Mouse (Mus musculus) liver, embryonic 13.5 days (tissue): ENCODE measurements around the gene Vps51. TPM values are rescaled to one million over a fixed set of nuclear protein-coding genes. Genes with fewer than 3 reads are reported as not detected.
"Not testable (repeated sequence)": the region's sequence is repeated elsewhere in the genome, so short reads cannot be mapped to it uniquely, and the experiment has no call there.

Experiments
- ATAC-seq: fragments of 200-750 bp; cut with Nextera tagmentation; 2 replicates; pipeline ENCODE4 v1.8.0; 2017; ENCODE audit warnings: low read depth, mild to moderate bottlenecking, moderate number of reproducible peaks, moderate library complexity
- DNase-seq: peaks from one replicate; pipeline ENCODE4 v3.0.0; 2022
- H3K27ac ChIP-seq: fragments of 300-500 bp; sonication (generic); 2 replicates; pipeline ENCODE4 v1.5.1; 2015; ENCODE audit warnings: moderate library complexity, mild to moderate bottlenecking, inconsistent platforms
- H3K27me3 ChIP-seq: fragments of 300-500 bp; sonication (generic); 2 replicates; pipeline ENCODE4 v1.6.1; 2015; ENCODE audit warnings: mild to moderate bottlenecking, inconsistent platforms
- H3K36me3 ChIP-seq: fragments of 300-500 bp; sonication (generic); 2 replicates; pipeline ENCODE4 v1.6.1; 2015; ENCODE audit warnings: mild to moderate bottlenecking, inconsistent platforms
- H3K4me1 ChIP-seq: fragments of 300-500 bp; sonication (generic); replicated peaks from 2 replicates; pipeline ENCODE4 v1.6.1; 2015; ENCODE audit warnings: inconsistent platforms
- H3K4me2 ChIP-seq: fragments of 300-500 bp; sonication (generic); 2 replicates; pipeline ENCODE4 v1.6.1; 2015; ENCODE audit warnings: inconsistent platforms, mild to moderate bottlenecking, moderate library complexity
- H3K4me3 ChIP-seq: fragments of 300-500 bp; sonication (generic); replicated peaks from 2 replicates; pipeline ENCODE4 v1.5.1; 2015; ENCODE audit warnings: mild to moderate bottlenecking, inconsistent platforms
- H3K9ac ChIP-seq: fragments of 300-500 bp; sonication (generic); 2 replicates; pipeline ENCODE4 v1.6.1; 2015; ENCODE audit warnings: mild to moderate bottlenecking, inconsistent platforms
- H3K9me3 ChIP-seq: fragments of 300-500 bp; sonication (generic); replicated peaks from 2 replicates; pipeline ENCODE4 v1.6.1; 2016; ENCODE audit warnings: inconsistent platforms
- WGBS: fragments of 180-500 bp; shearing (Covaris S2); methylation state at CpG from one replicate; pipeline ENCODE4 v1.1.7; 2015; ENCODE audit not compliant: insufficient replicate concordance; 5-methylcytosine and 5-hydroxymethylcytosine counted together
- polyA plus RNA-seq: library from polyadenylated mRNA; unstranded; fragments of >200 nt; fragmentation: Nextera tagmentation; extraction: Ambion mirVana; gene quantifications from 2 replicates; pipeline ENCODE4 v1.2.1, GENCODE M21; 2015

The Vps51 gene
- polyA plus RNA-seq, 1 experiment from 2014 or later = 29.1 TPM

- ATAC-seq (peak; percentile 22), DNase-seq (no peak)
- peaks cover 38% of the 10 kb centered on the region for H3K4me1 ChIP-seq
- peak overlapping the region; percentile 96 for H3K27ac ChIP-seq
- peak overlapping the region; percentile 97 for H3K4me2 ChIP-seq
- no peaks in the 10 kb centered on the region for H3K9me3 ChIP-seq
- WGBS = 1% methylated on average over 44 of the region's 44 CpGs
- peak overlapping the region; percentile 89 for H3K4me3 ChIP-seq
- H3K27me3 ChIP-seq = no peaks in the 10 kb centered on the region
- H3K9ac ChIP-seq = peak overlapping the region; percentile 93
- H3K36me3 ChIP-seq = peaks cover 45% of the 10 kb centered on the region
Measured at GRCm38 (mm10) chr19:6047154-6047898, 29.7 kb downstream of the Vps51 start.

GRCm38 (mm10) chr19:6046294-6047153 lies 30.5 kb downstream of the Vps51 start, which contains the start of gene Syvn1:
TSS of gene Syvn1 (plus strand) at chr19:6046576.
- H3K4me3 ChIP-seq = peak within 1 kb of the TSS; percentile 89
- H3K27me3 ChIP-seq = no peaks in the 10 kb centered on the region
- peaks cover 38% of the 10 kb centered on the region for H3K4me1 ChIP-seq
- under 1% methylated on average over 65 of the region's 65 CpGs for WGBS
- ATAC-seq (peak; percentile 87), DNase-seq (peak; percentile 90)
- H3K27ac ChIP-seq = peak within 1 kb of the TSS; percentile 96
- H3K9me3 ChIP-seq = no peaks in the 10 kb centered on the region
- H3K9ac ChIP-seq = peak within 1 kb of the TSS; percentile 93
- H3K36me3 ChIP-seq = peaks cover 37% of the 10 kb centered on the region
- H3K4me2 ChIP-seq = peak within 1 kb of the TSS; percentile 97

GRCm38 (mm10) chr19:6045366-6046293 lies 31.4 kb downstream of the Vps51 start:
- peaks cover 28% of the 10 kb centered on the region for H3K36me3 ChIP-seq
- no peaks in the 10 kb centered on the region for H3K27me3 ChIP-seq
- H3K9ac ChIP-seq = peak overlapping the region; percentile 93
- H3K4me1 ChIP-seq = peaks cover 38% of the 10 kb centered on the region
- H3K27ac ChIP-seq = peak overlapping the region; percentile 96
- H3K4me2 ChIP-seq = peak overlapping the region; percentile 97
- ATAC-seq = peak; percentile 52
- DNase-seq = no peak
- WGBS = 11% methylated on average over 20 of the region's 20 CpGs
- no peaks in the 10 kb centered on the region for H3K9me3 ChIP-seq
- H3K4me3 ChIP-seq = peak overlapping the region; percentile 89

- WGBS = 45% methylated on average over 4 of the region's 4 CpGs
- not testable (repeated sequence) for ATAC-seq, H3K4me2 ChIP-seq, H3K27me3 ChIP-seq, DNase-seq, H3K9me3 ChIP-seq, H3K27ac ChIP-seq, H3K4me3 ChIP-seq, H3K9ac ChIP-seq
- H3K36me3 ChIP-seq = peaks cover 13% of the 10 kb centered on the region
- H3K4me1 ChIP-seq = peaks cover 33% of the 10 kb centered on the region
Measured at GRCm38 (mm10) chr19:6044102-6044501, 32.9 kb downstream of the Vps51 start.

- Histone ChIP-seq H3K4me3 (no peak overlapping the region), H3K4me2 (no peak overlapping the region), H3K9me3 (no peaks in the 10 kb centered on the region), H3K27me3 (no peaks in the 10 kb centered on the region), H3K9ac (no peak overlapping the region), H3K27ac (no peak overlapping the region), H3K4me1 (peaks cover 20% of the 10 kb centered on the region), H3K36me3 (no peaks in the 10 kb centered on the region)
- WGBS = 76% methylated on average over 9 of the region's 9 CpGs
- no peak for DNase-seq
- ATAC-seq = no peak
Measured at GRCm38 (mm10) chr19:6042293-6042692, 34.7 kb downstream of the Vps51 start.

GRCm38 (mm10) chr19:6040002-6040401 lies 37.0 kb downstream of the Vps51 start:
- no peaks in the 10 kb centered on the region for H3K36me3 ChIP-seq
- no peak for DNase-seq
- no peak overlapping the region for H3K4me3 ChIP-seq
- H3K27ac ChIP-seq = no peak overlapping the region
- no peaks in the 10 kb centered on the region for H3K27me3 ChIP-seq
- no peak overlapping the region for H3K9ac ChIP-seq
- H3K4me1 ChIP-seq = peaks cover 21% of the 10 kb centered on the region
- no peaks in the 10 kb centered on the region for H3K9me3 ChIP-seq
- no peak for ATAC-seq
- H3K4me2 ChIP-seq = no peak overlapping the region

GRCm38 (mm10) chr19:6038326-6038725 lies 38.7 kb downstream of the Vps51 start:
- H3K27me3 ChIP-seq = no peaks in the 10 kb centered on the region
- no peak overlapping the region for H3K9ac ChIP-seq
- H3K4me1 ChIP-seq = peaks cover 15% of the 10 kb centered on the region; the same call in 1 of the 2 replicates
- H3K9me3 ChIP-seq = no peaks in the 10 kb centered on the region
- H3K36me3 ChIP-seq = no peaks in the 10 kb centered on the region
- H3K27ac ChIP-seq = no peak overlapping the region
- no peak overlapping the region for H3K4me2 ChIP-seq
- 67% methylated on average over 7 of the region's 7 CpGs for WGBS
- no peak for DNase-seq
- no peak overlapping the region for H3K4me3 ChIP-seq
- ATAC-seq = no peak

- no peak overlapping the region for H3K27ac ChIP-seq
- no peaks in the 10 kb centered on the region for H3K36me3 ChIP-seq
- no peak overlapping the region for H3K4me3 ChIP-seq
- ATAC-seq (no peak), DNase-seq (no peak)
- peaks cover 15% of the 10 kb centered on the region; the same call in 1 of the 2 replicates for H3K4me1 ChIP-seq
- H3K4me2 ChIP-seq = no peak overlapping the region
- no peak overlapping the region for H3K9ac ChIP-seq
- H3K27me3 ChIP-seq = no peaks in the 10 kb centered on the region
- H3K9me3 ChIP-seq = no peaks in the 10 kb centered on the region
Measured at GRCm38 (mm10) chr19:6037695-6038094, 39.3 kb downstream of the Vps51 start.

- Histone ChIP-seq H3K27me3 (0 out of 2 replicates have a peak, but pooled peaks cover 3% of the 10 kb centered on the region), H3K27ac (no peak overlapping the region), H3K4me2 (no peak overlapping the region), H3K36me3 (no peaks in the 10 kb centered on the region), H3K9me3 (no peaks in the 10 kb centered on the region), H3K9ac (no peak overlapping the region), H3K4me1 (peaks cover 16% of the 10 kb centered on the region; the same call in 1 of the 2 replicates), H3K4me3 (no peak overlapping the region)
- DNase-seq (no peak), ATAC-seq (no peak)
- 47% methylated on average over 9 of the region's 9 CpGs for WGBS
Measured at GRCm38 (mm10) chr19:6035966-6036585, 41.0 kb downstream of the Vps51 start.

GRCm38 (mm10) chr19:6030520-6031280 lies 46.3 kb downstream of the Vps51 start:
- H3K9me3 ChIP-seq = no peaks in the 10 kb centered on the region
- H3K4me3 ChIP-seq = no peak overlapping the region
- DNase-seq (no peak), ATAC-seq (no peak)
- no peak overlapping the region for H3K4me2 ChIP-seq
- 48% methylated on average over 14 of the region's 14 CpGs for WGBS
- H3K9ac ChIP-seq = no peak overlapping the region
- H3K27ac ChIP-seq = no peak overlapping the region
- peaks cover 6% of the 10 kb centered on the region; the same call in 1 of the 2 replicates for H3K27me3 ChIP-seq
- peaks cover 16% of the 10 kb centered on the region for H3K4me1 ChIP-seq
- no peaks in the 10 kb centered on the region for H3K36me3 ChIP-seq
